Mouse (Mus musculus) CD8-positive naive resting alpha-beta T cell, adult 2 months (primary cell): ENCODE data around the gene Xpnpep1.

Experiments
- DNase-seq, 2 experiments: peaks; one replicate each; pipeline ENCODE4 v3.0.0; 2022; ENCODE audit warnings: low read depth in 2 of 2, low spot score in 2 of 2

Xpnpep1 gene

GRCm38 (mm10) chr19:53033159-53033943 is 6.7 kb downstream of the Xpnpep1 start:
- no peak for DNase-seq

- DNase-seq: no peak
Observed at GRCm38 (mm10) chr19:53032647-53033046, 7.4 kb downstream of the Xpnpep1 start.

- DNase-seq: no peak
Observed at GRCm38 (mm10) chr19:53031957-53032371, 8.1 kb downstream of the Xpnpep1 start.

- DNase-seq: no peak
Observed at GRCm38 (mm10) chr19:53030279-53030678, 9.7 kb downstream of the Xpnpep1 start.

GRCm38 (mm10) chr19:53029686-53030085 is 10.3 kb downstream of the Xpnpep1 start:
- DNase-seq: no peak

- DNase-seq: no peak
Observed at GRCm38 (mm10) chr19:53029045-53029444, 11.0 kb downstream of the Xpnpep1 start.

- DNase-seq: no peak
Observed at GRCm38 (mm10) chr19:53028216-53028615, 11.8 kb downstream of the Xpnpep1 start.

GRCm38 (mm10) chr19:53023189-53023588 is 16.8 kb downstream of the Xpnpep1 start:
- no peak for DNase-seq

GRCm38 (mm10) chr19:53022037-53022614 is 17.9 kb downstream of the Xpnpep1 start:
- no peak for DNase-seq

GRCm38 (mm10) chr19:53021537-53021936 is 18.5 kb downstream of the Xpnpep1 start:
- DNase-seq: no peak

GRCm38 (mm10) chr19:53019716-53020463 is 20.1 kb downstream of the Xpnpep1 start:
- DNase-seq: peak; percentile 24 to 48

- DNase-seq: no peak
Observed at GRCm38 (mm10) chr19:53017954-53018353, 22.1 kb downstream of the Xpnpep1 start.

GRCm38 (mm10) chr19:53017248-53017647 is 22.8 kb downstream of the Xpnpep1 start:
- DNase-seq: no peak

- DNase-seq: no peak
Observed at GRCm38 (mm10) chr19:53014910-53015710, 24.9 kb downstream of the Xpnpep1 start.

GRCm38 (mm10) chr19:53013744-53014143 is 26.3 kb downstream of the Xpnpep1 start:
- DNase-seq: no peak

- DNase-seq: no peak
Observed at GRCm38 (mm10) chr19:53013341-53013740, 26.7 kb downstream of the Xpnpep1 start.

GRCm38 (mm10) chr19:53010941-53011340 is 29.1 kb downstream of the Xpnpep1 start:
- no peak for DNase-seq

- no peak for DNase-seq
Observed at GRCm38 (mm10) chr19:53008921-53009320, 31.1 kb downstream of the Xpnpep1 start.

- DNase-seq: peak in 1 of 2 experiments; percentile 6
Observed at GRCm38 (mm10) chr19:53008020-53008705, 31.9 kb downstream of the Xpnpep1 start.

GRCm38 (mm10) chr19:53005978-53006377 is 34.0 kb downstream of the Xpnpep1 start:
- DNase-seq: no peak
